Mouse (Mus musculus): ENCODE data around the gene Nepro.

Nepro gene

DNA sequence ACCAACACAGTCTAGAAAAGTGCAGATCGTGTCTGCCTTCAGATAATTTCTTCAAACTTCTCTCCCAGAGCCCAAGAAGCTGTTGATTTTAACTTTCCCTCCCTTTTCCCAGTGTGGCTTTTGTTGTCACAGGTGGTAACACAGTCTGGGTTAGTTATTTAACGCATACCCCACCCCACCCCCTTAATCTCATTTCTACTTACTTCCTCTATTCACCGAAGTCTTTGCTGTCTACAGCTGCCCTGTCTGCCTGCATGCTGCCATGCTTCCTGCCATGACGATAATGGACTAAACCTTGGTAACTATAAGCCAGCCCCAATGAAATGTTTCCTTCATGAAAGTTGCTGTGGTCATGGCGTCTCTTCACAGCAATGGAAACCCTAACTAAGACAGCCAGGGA lies 21.8 kb upstream of the Nepro start:
- in situ Hi-C loops (cut with MboI, MseI): no loop called here

DNA sequence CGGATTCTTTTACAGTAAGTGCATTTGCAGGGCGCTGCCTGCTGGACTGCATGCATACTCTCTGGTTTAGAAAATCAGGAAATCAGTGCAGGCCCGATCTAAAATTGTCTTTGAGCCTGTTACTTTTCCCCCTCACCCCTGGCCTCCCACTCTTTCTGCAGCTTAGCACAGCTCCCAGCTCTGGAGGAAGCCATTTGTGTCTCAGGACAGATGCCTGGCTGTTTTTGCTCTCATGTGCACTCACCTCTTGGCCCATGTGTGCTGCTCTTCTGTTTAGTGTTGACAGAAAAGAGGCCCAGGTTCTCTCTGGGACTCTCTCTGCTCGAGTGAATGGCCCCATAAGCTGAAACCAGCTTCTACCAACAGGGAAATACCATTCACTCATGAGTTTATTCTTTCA lies 20.6 kb upstream of the Nepro start:
- in situ Hi-C loops (cut with MboI, MseI): no loop called here

DNA sequence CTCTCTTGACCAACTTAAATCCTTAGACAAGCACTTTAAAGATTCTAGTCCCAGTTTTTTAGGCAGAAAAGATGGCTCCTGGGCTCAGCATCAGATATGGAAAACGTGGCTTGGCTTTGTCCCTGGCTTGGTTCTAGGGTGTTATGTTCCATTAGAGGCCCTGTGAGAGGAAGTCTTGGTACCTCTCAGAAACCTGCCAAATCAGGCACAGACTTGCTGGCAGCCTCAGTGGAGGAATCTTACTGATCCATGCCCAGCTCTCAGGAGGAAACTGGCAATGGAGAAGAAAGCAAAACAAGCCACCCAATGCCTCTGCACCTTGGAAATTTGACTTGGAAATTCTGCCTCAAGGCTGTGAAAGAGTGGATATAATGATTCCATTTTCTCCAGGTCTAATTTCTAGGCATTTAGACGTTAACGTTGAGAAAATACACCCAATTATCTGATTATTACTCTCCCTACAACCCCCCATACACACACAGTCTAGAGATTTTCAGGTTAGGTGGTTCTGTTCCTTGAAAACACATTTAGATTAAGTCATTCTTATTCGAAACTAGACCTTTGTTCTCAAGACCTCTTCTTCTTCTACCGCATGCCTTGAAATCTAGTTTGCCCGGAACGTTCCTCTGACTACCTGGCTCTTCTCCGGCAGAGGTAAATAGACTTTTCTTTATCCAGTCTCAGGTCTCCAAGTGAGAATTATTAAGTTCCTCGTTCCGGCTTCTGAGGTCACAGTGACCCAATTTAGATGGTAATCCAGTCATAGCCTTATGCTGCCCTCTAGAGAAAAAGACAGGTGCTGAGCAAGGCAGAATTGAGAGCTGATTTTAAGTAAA lies 7.6 kb upstream of the Nepro start:
- in situ Hi-C loops (cut with MboI, MseI): no loop called here

DNA sequence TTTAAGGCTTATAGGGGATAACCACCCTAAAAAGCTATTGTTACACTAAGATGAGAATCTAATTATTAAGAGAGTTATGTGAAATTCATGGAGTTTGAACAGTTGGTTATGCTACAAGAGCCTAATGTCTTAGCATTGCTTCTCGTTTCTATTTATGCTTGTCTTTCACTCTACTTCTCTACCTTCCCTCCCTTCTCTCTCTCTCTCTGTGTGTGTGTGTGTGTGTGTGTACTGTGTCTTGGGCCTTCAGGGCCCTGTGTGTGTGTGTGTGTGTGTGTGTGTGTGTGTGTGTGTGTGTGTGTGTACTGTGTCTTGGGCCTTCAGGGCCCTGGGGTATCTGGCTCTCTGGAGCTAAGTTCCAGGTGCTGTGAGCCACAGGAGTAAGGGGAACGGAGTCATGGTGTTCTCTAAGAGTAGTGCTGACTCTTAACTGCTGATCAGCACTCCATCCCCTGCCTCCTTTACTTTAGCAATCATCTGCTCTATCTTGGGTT lies 6.9 kb upstream of the Nepro start:
- in situ Hi-C loops (cut with MboI, MseI): no loop called here

DNA sequence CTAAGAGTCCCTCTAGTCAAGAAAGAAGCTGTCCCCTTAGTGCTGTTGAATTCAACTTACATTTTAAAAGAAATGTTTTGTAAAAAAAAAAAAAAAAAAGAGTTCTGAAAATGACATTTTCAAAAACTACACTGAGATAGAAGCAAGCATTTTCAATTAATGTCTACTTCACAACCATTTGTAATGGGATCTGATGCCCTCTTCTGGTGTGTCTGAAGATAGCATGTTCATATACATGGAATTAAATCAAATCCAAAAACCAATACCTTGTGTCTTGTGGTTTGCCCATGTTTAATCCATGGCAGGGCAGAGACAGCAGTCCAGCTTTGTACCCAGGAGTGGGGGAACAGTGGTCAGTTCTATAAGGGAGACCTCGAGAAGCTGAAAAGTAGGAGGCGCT lies 6.3 kb upstream of the Nepro start:
- in situ Hi-C loops (cut with MboI, MseI): no loop called here

DNA sequence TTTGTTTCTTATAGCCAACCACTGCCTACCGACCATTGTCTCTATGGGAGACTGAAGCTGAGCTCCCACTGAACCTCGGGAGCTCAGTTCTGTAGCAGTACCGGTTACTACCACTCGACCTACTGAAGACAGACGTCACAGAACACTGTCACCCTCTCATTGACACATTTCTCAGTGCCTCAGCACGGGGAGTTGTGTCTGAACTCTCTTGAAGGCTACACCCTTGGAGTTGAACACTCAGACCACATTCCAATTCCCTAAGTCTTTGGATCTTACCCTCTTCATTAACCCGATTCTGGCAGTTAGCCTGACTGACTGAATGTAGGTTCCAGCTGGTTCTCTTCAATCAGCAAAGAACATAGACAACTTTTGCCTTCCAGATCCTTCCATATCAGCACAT lies 4.8 kb upstream of the Nepro start:
- in situ Hi-C loops (cut with MboI, MseI): no loop called here

DNA sequence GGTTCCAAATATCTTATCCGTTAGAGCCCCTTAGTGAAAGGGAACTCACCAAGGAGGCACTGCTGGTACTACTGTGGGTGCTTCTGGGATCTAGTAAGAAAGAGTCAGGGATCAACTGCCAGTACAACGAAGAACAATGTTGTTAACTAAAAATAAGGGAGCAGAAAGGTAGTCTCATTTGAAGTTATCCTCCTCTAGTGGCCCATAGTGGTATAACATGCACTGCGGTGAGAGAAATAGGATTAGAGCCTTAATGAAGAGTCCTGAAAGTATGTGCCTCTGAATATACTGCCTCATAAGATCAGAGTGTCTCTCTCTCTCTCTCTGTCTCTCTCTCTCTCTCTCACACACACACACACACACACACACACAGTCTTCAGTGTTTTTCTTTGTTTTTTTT lies 3.6 kb upstream of the Nepro start:
- in situ Hi-C loops (cut with MboI, MseI): no loop called here

DNA sequence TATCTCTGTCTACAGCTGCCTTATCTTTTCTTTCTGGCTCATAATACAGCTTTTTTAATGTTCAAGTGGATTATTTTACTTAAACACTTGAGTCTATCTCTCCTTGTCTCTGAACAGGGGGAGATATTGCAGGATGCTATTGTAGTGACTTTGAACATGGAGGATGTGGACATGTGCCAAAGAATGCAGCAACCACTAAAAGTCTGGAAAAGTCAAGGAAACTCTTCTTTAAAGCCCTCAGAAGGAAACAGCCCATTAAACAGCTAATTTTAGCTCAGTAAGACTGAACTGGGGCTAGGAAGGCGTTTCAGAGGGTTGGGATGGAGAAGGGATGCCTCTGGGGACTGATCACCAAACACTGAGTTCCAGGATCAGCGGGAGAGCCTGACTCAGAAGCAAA lies 1.4 kb upstream of the Nepro start:
- in situ Hi-C loops (cut with MboI, MseI): no loop called here

DNA sequence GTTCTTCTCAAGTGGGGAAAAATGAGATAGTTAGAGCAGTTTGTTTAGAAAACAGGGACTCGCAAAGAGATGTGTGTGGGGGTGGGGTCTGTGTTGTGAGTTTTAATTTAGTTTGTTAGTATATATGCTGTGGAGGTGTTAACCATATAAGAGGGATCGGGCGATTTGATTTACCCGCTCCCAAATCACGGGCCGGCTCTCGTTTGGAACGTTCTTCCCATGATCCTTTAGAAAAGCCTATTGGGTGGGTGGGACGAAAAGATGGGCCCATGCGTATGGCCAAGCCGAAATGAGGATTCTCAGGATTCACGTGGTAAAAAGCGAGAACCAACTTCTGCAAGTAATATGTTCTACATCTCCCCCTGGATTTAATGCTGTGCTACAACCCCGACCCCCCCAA lies 746 bp downstream of the Nepro start:
- in situ Hi-C loops (cut with MboI, MseI): no loop called here

DNA sequence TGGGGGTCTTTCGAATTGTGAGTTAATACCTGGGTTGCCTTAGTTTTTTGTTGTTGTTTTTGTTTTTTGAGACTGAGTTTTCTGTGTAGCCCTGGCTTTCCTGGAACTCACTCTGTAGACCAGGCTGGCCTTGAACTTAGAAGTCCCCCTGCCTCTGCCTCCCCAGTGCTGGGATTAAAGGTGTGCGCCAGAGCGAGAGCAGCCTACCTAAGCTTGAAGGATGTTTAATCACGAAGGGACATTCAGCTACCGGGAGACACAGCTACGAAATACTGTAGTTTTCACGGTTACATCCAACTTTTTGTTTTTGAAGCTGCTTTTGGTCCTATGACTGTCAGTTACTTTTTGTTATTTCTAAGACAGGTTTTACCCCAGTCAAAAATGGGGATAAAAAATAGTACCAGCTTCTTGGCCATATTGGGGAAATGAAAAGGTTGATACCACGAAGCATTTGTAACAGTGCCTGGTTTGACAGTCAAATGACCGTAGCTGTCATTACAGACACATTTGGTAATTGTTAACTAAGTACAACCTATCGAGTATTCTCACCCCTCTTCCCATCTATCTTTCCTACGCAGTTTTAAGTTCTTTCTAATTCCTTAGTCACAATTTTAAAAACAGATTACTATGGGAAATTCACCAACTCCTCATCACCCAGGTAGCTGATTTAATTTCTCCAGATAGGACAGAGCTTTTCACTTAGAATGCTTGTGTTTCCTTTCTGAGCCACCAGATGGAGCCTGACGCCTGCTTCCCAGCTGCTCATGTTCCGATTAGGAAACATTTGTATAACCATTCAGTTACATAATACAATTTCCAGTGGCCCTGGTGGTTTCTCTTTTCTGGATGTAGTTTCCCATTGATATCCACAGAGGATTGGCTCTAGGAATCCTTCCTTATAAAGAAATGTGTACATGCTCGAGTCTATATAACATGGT lies 1.5 kb downstream of the Nepro start:
- in situ Hi-C loops (cut with MboI, MseI): no loop called here

DNA sequence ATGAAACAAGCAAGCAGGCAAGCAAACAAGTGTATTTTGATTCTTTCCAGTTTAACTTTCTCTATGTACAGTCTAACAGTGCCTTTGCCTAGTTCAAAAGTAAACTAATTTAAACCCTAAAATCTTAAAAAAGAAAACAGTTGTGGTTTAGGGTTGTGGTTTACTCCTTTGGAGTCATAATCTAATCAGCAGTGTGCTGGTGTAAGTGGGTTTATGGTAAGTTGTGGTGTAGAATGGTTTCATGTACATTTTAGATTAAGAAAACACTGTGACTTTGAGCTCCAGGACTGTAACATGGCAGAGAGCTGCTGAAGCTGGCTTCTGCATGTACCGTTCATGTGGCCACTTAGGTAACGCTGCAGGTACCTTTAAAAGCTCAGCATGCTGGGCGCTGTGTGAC lies 3.4 kb downstream of the Nepro start:
- in situ Hi-C loops (cut with MboI, MseI): no loop called here

DNA sequence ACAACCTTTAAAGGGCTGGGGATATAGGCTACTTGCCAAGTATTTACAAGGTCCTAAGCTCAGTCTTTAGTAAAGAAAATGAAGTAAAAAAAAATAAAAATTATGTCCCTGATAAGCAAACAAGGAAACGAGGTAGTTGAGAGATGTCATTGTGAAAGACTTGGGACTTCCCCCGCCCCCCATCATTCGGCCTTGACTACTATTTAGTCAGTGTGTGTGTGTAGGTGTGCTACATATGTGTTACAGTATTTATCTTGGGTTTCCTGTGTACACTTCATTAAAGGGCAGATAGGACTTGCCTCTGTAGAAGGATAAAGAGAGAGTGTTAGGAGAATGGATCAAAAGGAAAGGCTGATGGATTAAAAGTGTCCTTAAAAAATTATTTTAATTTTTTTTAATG lies 10.0 kb downstream of the Nepro start:
- in situ Hi-C loops (cut with MboI, MseI): no loop called here

DNA sequence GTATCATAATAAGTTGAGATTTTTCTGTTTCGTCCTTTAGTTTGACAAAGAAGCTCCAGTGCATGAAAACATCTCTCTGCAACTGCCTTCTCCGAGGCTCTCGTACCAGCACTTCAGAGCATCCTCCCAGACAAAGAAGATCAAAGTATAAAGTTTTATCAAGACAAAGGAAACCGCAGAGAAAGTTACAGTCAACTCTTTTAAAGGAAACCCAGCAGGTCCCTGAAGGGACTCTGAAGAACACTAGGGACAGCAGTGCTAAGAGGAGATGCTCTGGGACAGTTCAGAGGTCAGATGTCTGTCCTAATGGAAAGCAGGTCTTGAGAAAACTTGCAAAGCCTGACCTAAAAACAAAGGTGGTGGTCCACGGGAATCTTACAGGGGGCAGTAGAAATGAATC lies 11.6 kb downstream of the Nepro start:
- in situ Hi-C loops (cut with MboI, MseI): no loop called here

DNA sequence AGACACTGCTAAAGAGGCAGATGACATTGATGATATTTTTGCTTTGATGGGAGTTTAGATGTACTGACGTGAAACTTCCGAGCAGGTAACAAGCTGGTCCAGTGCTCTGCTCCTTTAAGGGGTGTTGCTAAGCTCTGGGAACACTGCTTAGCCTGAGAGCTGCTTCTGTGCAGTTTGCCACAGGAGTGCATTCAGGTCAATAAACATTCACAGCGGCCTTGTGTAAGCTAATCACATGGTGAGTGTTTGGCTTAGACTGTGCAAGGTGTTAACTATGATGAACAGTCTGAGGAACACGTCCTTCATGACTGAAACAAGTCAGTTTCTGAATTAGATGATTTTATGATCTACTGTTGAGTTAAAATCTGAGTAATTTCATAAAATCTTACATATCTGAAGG lies 12.0 kb downstream of the Nepro start:
- in situ Hi-C loops (cut with MboI, MseI): no loop called here

DNA sequence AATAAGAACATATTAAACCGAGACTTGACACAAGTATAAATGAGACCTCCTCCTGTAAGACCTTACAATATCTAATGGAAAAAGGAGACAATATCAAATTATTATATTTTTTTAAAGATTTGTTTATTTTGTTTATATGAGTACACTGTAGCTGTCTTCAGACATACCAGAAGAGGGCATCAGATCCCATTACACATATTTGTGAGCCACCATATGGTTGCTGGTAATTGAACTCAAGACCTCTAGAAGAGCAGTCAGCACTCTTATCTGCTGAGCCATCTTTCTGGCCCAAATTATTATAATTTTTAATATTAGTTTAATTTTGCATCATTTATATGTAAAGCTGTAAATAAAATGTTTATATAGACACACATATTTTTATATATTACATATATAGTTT lies 18.7 kb downstream of the Nepro start:
- in situ Hi-C loops (cut with MboI, MseI): no loop called here

DNA sequence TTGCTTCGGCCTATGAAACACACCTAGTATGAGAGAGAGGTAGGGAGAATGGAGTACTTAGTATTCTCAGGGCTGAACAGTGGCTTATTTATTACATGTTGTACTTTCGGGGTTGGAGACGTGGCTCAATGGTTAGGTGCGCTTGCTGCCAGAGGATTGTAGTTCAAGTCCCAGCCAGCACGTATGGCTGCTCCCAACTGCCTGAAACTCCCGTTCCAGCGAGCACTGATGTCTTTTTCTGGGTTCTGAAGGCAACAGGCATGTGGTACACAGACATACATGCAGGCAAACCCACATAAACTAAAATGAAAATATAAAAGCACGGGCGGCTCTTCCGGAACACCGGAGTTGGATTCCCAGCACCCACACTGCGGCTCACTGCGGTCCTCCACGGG lies 21.4 kb downstream of the Nepro start:
- in situ Hi-C loops (cut with MboI, MseI): no loop called here

DNA sequence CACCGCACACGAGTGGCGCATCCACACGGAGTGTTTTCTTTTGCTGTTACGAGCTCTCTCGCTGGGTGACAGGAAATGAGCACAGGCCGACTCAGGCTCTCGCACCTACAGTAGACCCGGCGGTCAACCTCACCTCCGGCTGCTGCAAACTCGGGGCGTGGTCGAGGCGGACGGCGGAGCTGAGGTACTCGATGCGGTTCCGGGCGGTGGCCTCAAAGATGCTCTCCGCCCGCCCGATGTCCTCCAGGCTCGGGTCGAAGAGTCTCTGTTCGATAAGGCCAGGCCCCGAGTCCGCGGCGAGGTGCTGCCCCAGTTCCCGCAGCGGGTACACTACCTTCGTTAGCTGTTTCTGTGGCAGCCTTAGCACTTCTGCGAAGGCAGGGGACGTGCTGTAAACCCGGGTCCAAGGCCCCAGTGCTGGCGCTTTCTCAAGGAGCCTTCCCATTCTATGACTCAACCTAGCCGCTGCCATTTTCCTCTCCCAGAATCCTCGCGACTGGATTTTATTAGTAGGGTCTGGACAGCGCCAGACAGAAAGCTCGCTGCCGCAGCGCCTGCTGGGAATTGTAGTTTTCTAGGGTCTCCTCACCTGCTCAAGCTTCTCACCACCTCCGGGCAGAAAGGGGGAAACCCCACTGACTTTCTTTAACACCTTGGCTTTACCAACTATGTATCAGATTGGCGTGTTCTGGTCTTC lies 21.9 kb downstream of the Nepro start, which contains the start of gene Gtpbp8:
Gene Gtpbp8 (minus strand): TSS at position 498 of the 697 bp plus-strand sequence.
- in situ Hi-C loops (cut with MboI, MseI): no loop called here

DNA sequence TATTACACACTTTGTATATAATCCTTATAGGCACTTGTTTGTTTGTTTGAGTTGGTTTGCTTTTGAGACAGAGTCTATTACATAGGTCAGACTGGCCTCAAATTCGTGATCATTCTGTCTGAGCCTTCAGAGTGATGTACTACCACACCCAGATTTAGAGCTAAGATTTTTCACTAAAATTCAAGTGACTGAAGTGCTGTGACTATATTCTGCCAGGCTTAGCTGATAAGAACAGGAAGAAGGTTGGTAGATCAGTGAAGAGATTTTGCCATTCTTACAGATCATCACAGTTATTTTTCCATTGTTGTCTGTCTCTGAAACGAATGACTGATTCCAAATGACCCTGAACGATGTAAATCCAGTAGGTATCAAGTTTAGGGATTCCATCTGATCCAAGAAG lies 23.9 kb downstream of the Nepro start:
- in situ Hi-C loops (cut with MboI, MseI): no loop called here

DNA sequence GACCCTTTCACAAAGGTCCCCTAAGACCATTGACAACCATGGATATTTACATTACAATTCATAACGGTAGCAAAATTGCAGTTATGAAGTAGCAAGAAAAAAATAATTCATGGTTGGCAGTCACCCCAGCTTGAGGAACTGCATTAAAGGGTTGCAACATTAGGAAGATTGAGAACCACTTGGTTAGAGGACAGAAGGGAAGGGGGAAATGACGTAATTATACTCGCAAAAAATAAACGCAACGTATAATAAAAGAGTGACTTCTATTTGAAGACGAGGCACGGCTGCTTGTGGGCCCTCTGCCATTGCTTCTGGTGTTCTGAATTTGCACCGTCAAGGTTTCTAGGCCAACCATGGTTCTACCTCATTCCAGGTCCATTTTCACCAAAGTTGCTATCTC lies 33.6 kb downstream of the Nepro start:
- in situ Hi-C loops (cut with MboI, MseI): no loop called here

DNA sequence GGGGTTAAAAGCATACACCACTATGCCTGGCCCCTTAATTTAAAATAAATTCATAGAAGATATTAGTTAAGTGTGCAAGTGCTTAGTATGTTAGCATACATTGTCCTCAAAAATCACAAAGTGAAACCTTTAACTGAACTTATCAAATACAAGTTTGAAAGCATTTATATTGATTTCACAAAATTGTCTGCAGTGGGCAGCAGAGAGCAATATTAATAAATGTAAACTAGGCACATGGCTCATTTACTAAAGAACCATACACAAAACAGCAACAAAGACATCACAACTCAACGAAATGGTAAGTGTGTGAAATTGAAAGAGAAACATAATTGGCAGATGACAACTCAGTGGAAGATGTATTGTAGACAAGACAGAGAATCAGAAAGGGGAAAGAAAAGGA lies 37.7 kb downstream of the Nepro start:
- in situ Hi-C loops (cut with MboI, MseI): loop anchor here (10.0 kb wide), 1 partner anchor 373 kb away; no protein-coding TSS in a partner anchor

DNA sequence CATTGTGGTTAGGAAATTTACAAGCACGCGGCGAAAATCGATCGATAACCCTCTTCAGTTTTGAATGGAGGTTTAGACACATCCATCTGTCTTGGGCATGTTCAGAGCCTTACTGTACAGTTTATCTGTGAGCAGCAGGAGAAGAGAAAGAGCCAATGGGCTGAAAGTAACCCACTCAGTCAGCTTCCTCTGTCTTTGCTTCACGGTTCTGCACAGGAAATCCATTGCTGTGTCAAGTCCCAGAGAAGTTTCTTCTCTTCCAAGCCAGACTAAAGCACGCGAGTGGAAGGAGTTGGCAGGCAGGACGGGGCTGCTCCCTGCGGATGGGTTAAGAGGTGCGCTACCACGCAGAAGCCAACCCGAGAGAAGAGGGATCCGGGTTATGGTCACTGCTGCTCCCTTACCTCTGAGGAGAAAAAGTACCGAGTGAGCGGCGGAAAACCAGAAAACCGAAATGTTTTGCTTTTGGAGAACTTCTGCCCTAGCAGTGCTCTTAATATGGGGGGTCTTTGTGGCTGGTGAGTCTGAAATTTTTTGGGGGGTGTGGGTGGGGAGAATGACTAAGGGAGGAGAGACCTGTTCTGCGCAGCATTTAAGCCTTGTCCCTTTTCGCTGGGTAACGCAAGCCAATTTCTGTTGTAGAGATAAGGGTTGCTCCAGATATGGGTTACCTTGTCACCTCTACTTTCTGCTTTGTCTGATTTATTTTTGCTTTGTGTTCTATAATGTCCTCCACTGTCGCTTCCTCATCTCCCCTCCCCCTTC lies 41.6 kb downstream of the Nepro start, which contains the start of gene Cd200r1:
Gene Cd200r1 (plus strand): TSS at position 182 of the 765 bp plus-strand sequence.
- in situ Hi-C loops (cut with MboI, MseI): loop anchor here (10.0 kb wide), 1 partner anchor 369 kb away; no protein-coding TSS in a partner anchor

All from T-helper 1 cell (primary cell).